In the genomic region with DNA sequence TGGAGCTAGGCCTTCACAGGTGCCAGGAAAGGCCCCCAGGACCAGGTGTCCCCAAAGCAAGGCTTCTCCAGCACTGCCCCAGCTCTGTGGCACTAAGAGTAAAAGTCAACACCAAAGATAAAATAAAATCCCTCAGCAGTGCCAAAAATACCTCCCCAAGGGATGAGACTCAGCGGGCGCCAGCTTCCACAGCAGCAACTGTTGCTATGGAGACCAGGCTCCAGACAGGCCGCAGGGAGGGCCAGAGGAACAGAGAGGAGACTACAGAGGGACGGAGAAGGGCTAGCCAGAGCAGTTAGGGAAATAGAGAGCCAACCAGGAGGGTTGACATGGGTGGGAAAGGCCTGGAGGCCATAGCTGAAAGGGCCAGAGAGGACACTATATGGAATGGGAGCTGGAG, we compare ENCODE assay signal across 10 mouse cellular contexts. TPM values are rescaled to one million over a fixed set of nuclear protein-coding genes. Genes with fewer than 3 reads are reported as not detected.
DNase-seq lines count a peak whose midpoint lies in the region; ATAC-seq and TF ChIP-seq lines count a peak whose summit lies in the region.
"Had no signal": no experiment of that assay in that cellular context is flagged by ENCODE, and none has a peak within 500 bp of the region (broad histone marks: within the 10 kb centered on the region; RNA-seq: fewer than 3 reads in every experiment).

No protein-coding gene starts in this region.

- no peak overlapping the region for H3K4me3 ChIP-seq in lung, embryonic 14.5 days (ENCODE audit: low read depth, low read length)
- no peak overlapping the region for H3K4me3 ChIP-seq in forebrain, embryonic 14.5 days (ENCODE audit: low read depth, low read length)
- no peak overlapping the region for H3K4me3 ChIP-seq in midbrain, embryonic 12.5 days
- no peak overlapping the region for H3K4me3 ChIP-seq in kidney, embryonic 15.5 days (replicated peaks)
- H3K4me3 ChIP-seq: embryonic facial prominence, embryonic 12.5 days had no signal

- no peaks in the 10 kb centered on the region for H3K36me3 ChIP-seq in lung, embryonic 14.5 days (ENCODE audit: insufficient read depth)
- 0 out of 2 replicates have a peak, but pooled peaks cover 2% of the 10 kb centered on the region for H3K36me3 ChIP-seq in forebrain, embryonic 14.5 days (ENCODE audit: control insufficient read depth, insufficient read depth, low read length)
- no peaks in the 10 kb centered on the region for H3K36me3 ChIP-seq in midbrain, embryonic 12.5 days
- no peaks in the 10 kb centered on the region for H3K36me3 ChIP-seq in kidney, embryonic 15.5 days
- H3K36me3 ChIP-seq: embryonic facial prominence, embryonic 12.5 days had no signal

- intact Hi-C loops in heart, postnatal 10 days (cut with DNase I): no loop called here

- ATAC-seq in lung, embryonic 14.5 days (ENCODE audit: insufficient read depth): peak; percentile 28; the same call in 1 of the 2 replicates
- peak; percentile 45; the same call in 1 of the 2 replicates for ATAC-seq in forebrain, embryonic 14.5 days
- peak; percentile 46; the same call in 1 of the 2 replicates for ATAC-seq in midbrain, embryonic 12.5 days (ENCODE audit: low FRiP score, low read depth)
- ATAC-seq in kidney, embryonic 15.5 days (replicated peaks; ENCODE audit: low FRiP score): no peak

- peaks cover 3% of the 10 kb centered on the region; the same call in 1 of the 2 replicates for H3K4me1 ChIP-seq in lung, embryonic 14.5 days (ENCODE audit: insufficient read depth)
- peaks cover 35% of the 10 kb centered on the region for H3K4me1 ChIP-seq in forebrain, embryonic 14.5 days (ENCODE audit: control insufficient read depth, insufficient read depth, low read length)
- H3K4me1 ChIP-seq in midbrain, embryonic 12.5 days: peaks cover 61% of the 10 kb centered on the region
- peaks cover 31% of the 10 kb centered on the region for H3K4me1 ChIP-seq in kidney, embryonic 15.5 days

- no peak overlapping the region for H3K9ac ChIP-seq in lung, embryonic 14.5 days
- H3K9ac ChIP-seq in forebrain, embryonic 14.5 days (ENCODE audit: low read length): 0 out of 2 replicates have a peak overlapping the region, but pooled peaks have one; percentile 2
- no peak overlapping the region for H3K9ac ChIP-seq in midbrain, embryonic 12.5 days (replicated peaks)
- H3K9ac ChIP-seq in kidney, embryonic 15.5 days: no peak overlapping the region
- H3K9ac ChIP-seq: embryonic facial prominence, embryonic 12.5 days had no signal

- TF ChIP-seq CTCF in lung, embryonic 14.5 days (IDR thresholded peaks at IDR 0.05; ENCODE audit: low read depth): no peak

- H3K27ac ChIP-seq in lung, embryonic 14.5 days (ENCODE audit: low read depth): no peak overlapping the region
- H3K27ac ChIP-seq in forebrain, embryonic 14.5 days (ENCODE audit: low read depth, low read length): no peak overlapping the region
- peak overlapping the region; percentile 58 for H3K27ac ChIP-seq in midbrain, embryonic 12.5 days (replicated peaks)
- H3K27ac ChIP-seq in kidney, embryonic 15.5 days: no peak overlapping the region
- H3K27ac ChIP-seq: embryonic facial prominence, embryonic 12.5 days had no signal

- H3K4me2 ChIP-seq in lung, embryonic 14.5 days: no peak overlapping the region
- no peak overlapping the region for H3K4me2 ChIP-seq in forebrain, embryonic 14.5 days (ENCODE audit: low read length)
- peak overlapping the region; percentile 27 for H3K4me2 ChIP-seq in midbrain, embryonic 12.5 days (replicated peaks)
- no peak overlapping the region for H3K4me2 ChIP-seq in kidney, embryonic 15.5 days
- H3K4me2 ChIP-seq: embryonic facial prominence, embryonic 12.5 days had no signal

- no peaks in the 10 kb centered on the region for H3K9me3 ChIP-seq in lung, embryonic 14.5 days (ENCODE audit: low read depth, low read length)
- no peaks in the 10 kb centered on the region for H3K9me3 ChIP-seq in forebrain, embryonic 14.5 days (replicated peaks; ENCODE audit: control insufficient read depth, low read length)
- H3K9me3 ChIP-seq in midbrain, embryonic 12.5 days: no peaks in the 10 kb centered on the region
- no peaks in the 10 kb centered on the region for H3K9me3 ChIP-seq in kidney, embryonic 15.5 days (replicated peaks)
- H3K9me3 ChIP-seq: embryonic facial prominence, embryonic 12.5 days had no signal

- H3K27me3 ChIP-seq in lung, embryonic 14.5 days (ENCODE audit: insufficient read depth, low read length): no peaks in the 10 kb centered on the region
- H3K27me3 ChIP-seq in forebrain, embryonic 14.5 days (replicated peaks; ENCODE audit: control insufficient read depth, insufficient read depth, low read length): no peaks in the 10 kb centered on the region
- H3K27me3 ChIP-seq in midbrain, embryonic 12.5 days: no peaks in the 10 kb centered on the region
- no peaks in the 10 kb centered on the region for H3K27me3 ChIP-seq in kidney, embryonic 15.5 days
- H3K27me3 ChIP-seq: embryonic facial prominence, embryonic 12.5 days had no signal

- DNase-seq in lung, embryonic 14.5 days: peak; percentile 50
- DNase-seq in lung, postnatal 10 days: no peak
- DNase-seq in forebrain, embryonic 14.5 days (ENCODE audit: low spot score): peak; percentile 64
- peak; percentile 80 to 84 for DNase-seq in heart, postnatal 10 days
- DNase-seq in kidney, adult 18-20 months: no peak
- DNase-seq in urinary bladder, postnatal 25 days (ENCODE audit: low spot score): no peak

- WGBS in lung, embryonic 14.5 days: 15% methylated on average over 4 of the region's 4 CpGs
- 6% methylated on average over 4 of the region's 4 CpGs for WGBS in forebrain, embryonic 14.5 days
- 2% methylated on average over 4 of the region's 4 CpGs for WGBS in midbrain, embryonic 12.5 days
- WGBS in kidney, embryonic 15.5 days: 35% methylated on average over 4 of the region's 4 CpGs

RNA-seq across cellular contexts. Expression of gene Wnk2, which starts 18.0 kb away (rescaled TPM):
- 1.5 and 1.8 TPM in 2 replicates for polyA plus RNA-seq in lung, embryonic 14.5 days (2014; fragmentation: Nextera tagmentation; extraction: Ambion mirVana)
- 14.9 and 17.8 TPM in 2 replicates for polyA plus RNA-seq in forebrain, embryonic 14.5 days (2014; fragmentation: Nextera tagmentation; extraction: Ambion mirVana)
- total RNA-seq in heart, postnatal 10 days (2021): 10 to 100 TPM; 26.9 to 27.6 TPM
- 12.0 and 15.0 TPM in 2 replicates for polyA plus RNA-seq in midbrain, embryonic 12.5 days (2016; fragmentation: Nextera tagmentation; extraction: Ambion mirVana)
- polyA plus RNA-seq in kidney, embryonic 15.5 days (2015; fragmentation: Nextera tagmentation; extraction: Ambion mirVana): 1.2 and 1.4 TPM in 2 replicates
- total RNA-seq: MEL had no signal

RNA-seq across cellular contexts. Expression of gene Ninj1, which starts 57.4 kb away (rescaled TPM):
- polyA plus RNA-seq in lung, embryonic 14.5 days (2014; fragmentation: Nextera tagmentation; extraction: Ambion mirVana): 39.4 and 44.2 TPM in 2 replicates
- polyA plus RNA-seq in forebrain, embryonic 14.5 days (2014; fragmentation: Nextera tagmentation; extraction: Ambion mirVana): 26.3 and 30.0 TPM in 2 replicates
- total RNA-seq in heart, postnatal 10 days (2021): 10 to 100 TPM; 45.2 to 88.0 TPM
- polyA plus RNA-seq in midbrain, embryonic 12.5 days (2016; fragmentation: Nextera tagmentation; extraction: Ambion mirVana): 15.9 and 16.7 TPM in 2 replicates
- 57.5 and 59.8 TPM in 2 replicates for polyA plus RNA-seq in kidney, embryonic 15.5 days (2015; fragmentation: Nextera tagmentation; extraction: Ambion mirVana)

Comparison
In these comparisons a context has a peak if more than half of its experiments do, and no peak if none do; other contexts are left out.
1. DNase-seq: peak in lung, embryonic 14.5 days (single experiment), forebrain, embryonic 14.5 days (single experiment) and heart, postnatal 10 days (2 of 2); none in lung, postnatal 10 days (single experiment), kidney, adult 18-20 months (single experiment) and urinary bladder, postnatal 25 days (single experiment).